Mouse (Mus musculus) ES-Bruce4 (cell line): ENCODE measurements around the gene Asic2.

ENCODE experiments used
- CTCF ChIP-seq: IDR thresholded peaks from one replicate; pipeline ENCODE4 v1.8.1; 2011; ENCODE audit warnings: low read depth, low read length
- EP300 ChIP-seq: IDR thresholded peaks from 2 replicates; pipeline ENCODE4 v1.6.1; 2011; ENCODE audit warnings: low read depth, low read length; ENCODE audit not compliant: insufficient read depth
- POLR2A ChIP-seq: IDR thresholded peaks from one replicate; pipeline ENCODE4 v1.8.1; 2011; ENCODE audit warnings: low read length; ENCODE audit not compliant: insufficient read depth

DNA sequence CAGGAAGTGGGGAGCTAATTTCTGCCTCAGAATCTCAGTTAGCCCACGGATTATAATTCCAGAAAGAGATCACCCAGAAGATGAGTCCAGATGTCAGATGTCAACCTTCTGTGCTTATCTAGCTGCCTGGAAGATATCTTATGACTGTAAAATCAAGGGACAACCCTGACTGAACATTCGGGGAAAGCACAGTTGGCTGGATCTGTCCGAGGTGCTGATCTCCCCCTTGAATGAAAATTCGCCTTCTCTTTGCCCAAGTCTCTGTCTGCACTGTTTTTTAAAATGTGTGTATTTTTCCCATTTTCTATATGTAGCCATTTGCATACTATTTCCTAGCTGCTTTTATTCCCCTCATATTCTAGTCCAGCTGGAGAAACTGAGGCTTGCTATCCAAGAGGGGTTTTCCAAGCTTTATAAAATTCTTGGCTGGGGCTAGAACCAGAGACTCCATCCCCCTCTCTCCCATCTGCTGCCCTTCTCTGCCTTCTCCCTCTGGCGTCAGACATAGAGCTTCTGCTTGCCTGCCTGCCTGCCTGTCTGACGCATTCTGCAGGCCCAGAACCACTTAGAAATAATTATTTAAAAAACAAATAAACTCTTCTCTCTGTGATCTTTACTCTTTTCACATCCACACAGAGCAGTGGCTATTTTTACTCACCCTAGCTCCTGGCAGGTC is 481.9 kb downstream of the Asic2 start:
- no peak for TF ChIP-seq EP300
- no peak for TF ChIP-seq POLR2A
- TF ChIP-seq CTCF, result no peak
